Mouse (Mus musculus) ES-Bruce4 (cell line): ENCODE measurements around the gene Gnaz.

Experiments
- CTCF ChIP-seq: IDR thresholded peaks from one replicate; pipeline ENCODE4 v1.8.1; 2011; ENCODE audit warnings: low read depth, low read length
- EP300 ChIP-seq: IDR thresholded peaks from 2 replicates; pipeline ENCODE4 v1.6.1; 2011; ENCODE audit warnings: low read depth, low read length; ENCODE audit not compliant: insufficient read depth
- POLR2A ChIP-seq: IDR thresholded peaks from one replicate; pipeline ENCODE4 v1.8.1; 2011; ENCODE audit warnings: low read length; ENCODE audit not compliant: insufficient read depth

DNA sequence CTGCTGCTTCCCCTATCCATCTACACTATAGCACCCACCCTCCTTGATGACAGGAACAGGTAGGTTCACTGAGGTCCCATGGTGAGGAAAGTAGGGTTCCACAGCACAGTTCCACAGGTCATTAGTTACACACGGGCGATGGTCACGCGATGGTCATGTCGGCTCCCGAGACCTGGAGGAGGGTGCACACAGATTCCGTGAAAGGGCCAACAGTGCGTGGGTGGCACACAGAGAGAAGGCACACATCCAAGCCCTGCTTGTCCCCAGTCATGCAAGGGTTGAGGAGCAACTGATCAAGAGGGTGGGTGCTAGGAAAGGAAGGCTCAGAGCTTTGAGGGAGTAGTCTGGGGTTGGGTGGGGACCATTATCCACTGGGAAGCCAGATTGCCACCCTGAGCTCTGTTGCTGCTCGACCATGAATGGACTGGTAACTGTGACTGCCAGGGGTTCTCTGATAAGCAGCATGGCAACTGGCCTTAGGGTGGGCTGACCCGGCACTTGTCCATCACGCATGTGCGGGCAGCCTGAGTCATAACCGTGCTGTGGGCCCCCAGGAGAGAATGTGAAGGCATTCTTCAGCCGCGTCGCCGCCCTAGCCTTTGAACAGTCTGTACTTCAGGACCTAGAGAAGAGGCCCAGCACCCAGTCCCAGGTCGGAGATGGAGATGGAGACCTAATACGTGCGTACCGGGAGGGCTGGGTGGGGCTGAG is 84.5 kb downstream of the Gnaz start:
- TF ChIP-seq POLR2A (no peak), EP300 (no peak), CTCF (no peak)
